Mouse (Mus musculus): Measurements from ENCODE around the gene Clec2l.

The Clec2l gene

DNA sequence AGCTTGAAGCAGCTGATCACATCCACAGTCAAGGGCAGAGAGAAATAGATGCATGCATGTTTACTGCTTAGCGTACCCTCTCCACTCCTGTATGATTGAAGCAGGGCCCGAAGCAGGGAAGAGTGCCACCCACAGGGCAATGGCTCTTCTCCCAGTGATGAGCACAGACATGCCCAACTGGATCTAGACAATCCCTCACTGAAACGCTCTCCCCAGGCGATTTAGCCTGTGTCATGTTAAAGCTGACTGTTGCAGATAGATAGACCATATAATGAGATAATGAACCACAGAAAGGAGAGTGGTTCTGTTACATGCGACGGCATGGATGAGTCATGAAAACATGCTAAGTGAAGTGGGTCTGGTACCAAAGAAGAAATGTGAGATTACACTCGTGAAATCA lies 8.4 kb downstream of the Clec2l start:
- no peak for DNase-seq

DNA sequence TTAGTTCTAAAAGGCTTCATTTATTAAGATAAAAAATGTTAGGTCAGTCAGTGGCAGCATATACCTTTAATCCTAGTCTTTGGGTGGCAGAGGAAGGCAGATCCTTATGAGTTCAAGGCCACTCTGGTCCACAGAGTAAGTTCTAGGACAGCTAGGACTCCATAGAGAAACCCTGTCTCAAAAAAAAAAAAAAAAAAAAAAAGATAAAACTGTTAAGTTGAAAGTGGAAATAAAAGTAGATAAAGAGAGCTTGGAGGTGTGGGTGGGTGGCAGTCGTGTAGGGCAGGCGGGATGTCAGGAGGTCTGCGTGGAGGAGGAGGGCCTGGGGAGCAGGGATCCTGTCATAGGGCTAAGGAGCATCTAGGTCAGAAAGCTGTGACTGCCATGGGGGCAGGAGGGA lies 9.1 kb downstream of the Clec2l start:
- no peak for DNase-seq

DNA sequence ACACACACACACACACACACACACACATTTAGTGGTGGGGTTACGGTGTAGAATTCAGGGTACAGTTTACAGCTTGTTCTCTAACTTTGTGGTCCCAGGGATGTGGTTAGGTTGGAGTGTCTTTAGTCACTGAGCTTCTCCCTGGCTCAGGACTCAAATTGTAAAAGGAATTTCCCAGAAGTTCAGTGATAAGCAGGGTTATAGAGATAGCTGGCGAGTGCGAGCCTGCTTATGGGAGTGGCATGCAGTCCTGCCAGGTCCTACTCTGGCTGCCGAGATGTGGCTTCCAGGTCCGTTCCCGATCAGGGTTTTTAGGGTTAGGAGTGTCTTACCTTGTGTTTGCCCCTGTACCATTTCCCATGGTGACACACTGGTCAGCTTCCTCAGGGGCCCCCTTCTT lies 13.3 kb downstream of the Clec2l start:
- DNase-seq: no peak

DNA sequence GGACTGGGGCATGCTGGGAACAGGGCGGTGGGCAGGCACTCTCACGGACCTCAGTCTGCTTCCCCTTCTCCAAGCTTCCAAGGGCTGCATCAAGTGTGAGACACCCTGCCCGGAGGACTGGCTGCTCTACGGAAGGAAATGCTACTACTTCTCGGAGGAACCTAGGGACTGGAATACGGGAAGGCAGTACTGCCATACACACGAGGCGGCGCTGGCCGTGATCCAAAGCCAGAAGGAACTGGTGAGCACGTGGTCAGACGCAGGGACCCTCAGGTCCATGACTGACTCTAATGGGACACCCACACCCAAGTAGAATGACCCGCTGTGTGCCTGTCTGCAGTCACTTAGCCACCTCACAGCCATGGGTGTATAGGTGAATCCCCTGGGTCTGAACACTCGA lies 13.9 kb downstream of the Clec2l start:
- no peak for DNase-seq

DNA sequence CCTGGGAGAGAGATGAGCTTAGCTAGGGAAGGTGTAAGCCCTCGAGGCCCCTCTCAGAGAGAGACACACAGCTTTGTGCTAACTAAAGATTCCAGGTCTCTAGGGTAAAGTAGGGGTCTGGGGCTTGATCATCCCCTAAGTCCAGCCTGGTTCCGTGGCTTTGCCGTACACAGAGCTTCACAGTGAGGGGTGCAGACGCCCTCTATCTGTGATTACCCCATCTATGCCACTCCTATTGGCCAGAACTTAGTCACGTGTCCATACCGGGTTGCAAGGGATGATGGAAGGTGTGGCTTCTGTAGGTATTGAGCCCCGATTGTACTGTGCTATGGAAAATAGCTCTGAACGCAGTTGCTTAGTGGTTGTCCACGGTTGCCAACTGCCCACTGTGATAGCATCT lies 14.8 kb downstream of the Clec2l start:
- DNase-seq: no peak

DNA sequence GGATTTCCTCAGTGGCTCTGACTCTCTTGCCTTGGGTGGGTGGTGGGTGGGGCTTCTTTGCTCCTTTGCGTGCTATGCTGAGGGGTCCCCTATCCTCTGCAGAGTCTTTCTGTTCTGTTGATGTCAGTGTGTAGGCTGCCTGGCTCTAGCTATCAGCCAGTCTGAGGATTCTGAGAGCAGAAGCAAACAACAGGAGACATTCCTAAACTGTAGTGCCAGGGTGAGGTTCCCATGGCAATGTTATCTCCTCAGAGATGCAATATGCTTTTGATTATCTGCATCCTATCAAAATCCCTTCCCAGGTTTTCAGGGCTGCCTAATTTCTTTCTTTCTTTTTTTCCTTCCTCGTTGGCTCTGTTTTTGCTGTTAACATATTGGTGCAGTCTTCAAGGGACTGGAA lies 19.7 kb downstream of the Clec2l start:
- DNase-seq: no peak

DNA sequence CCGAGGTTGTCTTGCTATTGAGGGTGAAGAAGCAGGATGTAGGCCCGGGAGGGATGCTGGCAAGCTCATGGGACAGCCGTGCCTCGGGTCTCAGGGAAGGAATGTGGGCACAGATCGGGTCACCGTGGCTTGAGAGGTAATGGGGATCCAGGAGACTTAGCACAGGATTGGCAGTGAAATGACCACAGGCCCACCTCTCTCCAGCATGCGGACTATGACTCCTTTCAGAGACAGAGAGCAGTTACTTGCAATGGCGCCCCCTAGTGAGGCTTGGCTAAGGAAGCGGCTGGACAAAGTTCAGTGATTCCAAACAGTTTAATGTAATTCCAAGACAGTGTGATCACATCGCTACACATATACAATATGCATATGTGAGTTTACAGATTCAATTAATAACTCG lies 24.3 kb downstream of the Clec2l start:
- peak in 1 of 2 experiments; percentile 71 for DNase-seq

DNA sequence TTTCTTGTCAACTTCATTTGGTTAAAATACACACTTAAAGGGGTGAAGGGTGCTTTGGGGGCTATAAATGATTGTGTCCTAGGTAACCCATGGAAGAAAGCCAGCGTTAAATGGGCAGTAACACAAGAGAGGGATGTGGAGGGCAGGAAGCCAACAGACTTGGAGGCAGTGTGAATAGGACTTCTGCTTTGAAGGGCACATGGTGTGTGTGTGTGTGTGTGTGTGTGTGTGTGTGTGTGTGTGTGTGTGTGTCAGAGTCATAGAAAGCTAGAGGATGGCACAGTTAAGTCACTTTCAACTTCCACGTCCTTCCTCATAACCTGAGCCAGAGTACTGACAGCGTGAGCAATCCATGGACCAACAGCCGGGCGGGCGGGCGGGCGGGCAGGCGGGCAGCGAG lies 26.0 kb downstream of the Clec2l start:
- DNase-seq: no peak

DNA sequence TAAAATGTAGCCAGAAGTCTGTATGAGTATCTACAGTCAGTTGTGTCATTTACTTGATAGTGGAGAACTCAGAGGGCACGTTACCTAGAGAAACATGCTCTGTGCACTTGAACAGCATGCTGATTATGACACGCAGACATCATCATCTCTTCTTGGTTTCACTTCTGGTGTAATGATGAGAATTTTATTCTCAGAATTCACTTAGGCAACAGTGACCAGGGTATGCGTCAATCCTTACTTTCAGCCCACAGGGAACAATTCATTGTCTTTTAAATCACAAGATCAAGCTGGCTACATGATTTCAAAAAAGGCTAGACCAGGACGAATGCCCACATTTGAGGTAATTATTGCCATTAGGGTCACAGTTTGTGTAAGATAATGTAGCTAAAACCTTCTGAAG lies 27.7 kb downstream of the Clec2l start:
- no peak for DNase-seq

DNA sequence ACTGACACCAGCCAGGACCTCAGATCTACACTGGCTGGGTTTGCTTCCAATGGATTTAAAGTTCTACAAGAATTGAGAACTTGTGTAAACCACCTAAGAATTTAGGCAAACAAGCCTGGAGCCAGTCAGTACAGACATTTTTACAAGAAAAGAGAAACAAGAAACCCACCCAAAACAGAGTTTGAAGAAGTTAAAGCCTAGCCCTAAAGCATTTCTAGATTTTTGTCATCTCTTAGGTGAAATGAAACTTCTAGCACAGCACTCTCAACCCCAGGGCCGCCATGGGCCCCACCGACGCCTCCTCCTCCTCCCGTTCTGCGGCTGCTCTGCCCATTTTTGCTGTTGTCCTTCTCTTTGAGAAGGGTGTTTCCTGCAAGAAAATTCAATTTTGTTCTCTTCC lies 28.2 kb downstream of the Clec2l start:
- no peak for DNase-seq

DNA sequence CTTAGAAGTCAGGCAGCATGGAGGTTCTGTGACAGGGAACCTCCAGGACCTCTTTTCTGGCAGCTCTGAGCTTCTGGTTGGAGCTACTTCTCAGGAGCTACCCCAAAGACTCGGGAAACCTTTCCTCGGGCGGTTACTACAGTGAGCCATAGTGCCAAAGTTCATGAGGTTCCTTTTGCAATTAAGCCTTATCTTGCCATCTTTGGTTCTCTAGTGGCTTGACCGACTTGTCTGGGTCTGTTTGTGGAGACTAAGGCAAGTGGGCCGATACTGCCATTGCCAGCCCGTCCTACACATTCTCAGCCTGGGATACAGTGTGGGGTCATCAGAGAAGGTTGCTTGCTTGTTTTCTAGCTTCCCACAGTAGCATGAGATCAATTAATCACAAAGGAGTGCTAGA lies 29.7 kb downstream of the Clec2l start:
- no peak for DNase-seq

DNA sequence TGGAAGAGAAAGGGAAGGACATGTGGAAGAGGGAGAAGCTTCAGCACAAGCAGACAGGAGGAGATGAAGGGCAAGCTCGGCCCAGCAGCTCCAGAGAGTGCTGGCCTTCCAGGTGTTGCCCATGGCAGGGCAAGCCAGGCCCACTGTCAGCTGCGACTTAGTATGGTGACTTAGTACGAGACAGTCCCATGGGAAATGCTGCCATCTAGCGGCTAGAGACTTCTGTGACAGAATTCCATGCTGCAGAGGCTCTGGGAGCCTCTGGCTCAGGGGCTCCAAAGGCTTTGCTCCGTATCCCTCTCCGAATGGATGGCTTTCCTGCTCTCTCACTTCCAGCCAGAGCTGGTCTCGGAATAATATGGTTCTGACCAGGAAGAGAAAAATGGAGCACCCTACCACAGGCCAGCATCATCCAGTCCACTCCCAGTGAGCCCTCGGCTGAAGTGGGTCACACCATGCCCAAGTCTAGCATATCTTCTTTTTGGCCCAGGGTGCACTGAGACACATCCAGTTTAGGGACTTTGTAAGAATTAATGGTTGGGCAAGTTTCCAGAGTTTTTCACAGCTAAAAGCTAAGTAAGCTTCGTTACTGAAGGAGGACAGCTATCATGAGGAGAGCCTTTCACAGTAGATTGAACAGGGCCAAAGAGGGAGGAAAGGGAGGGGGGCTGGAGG lies 32.6 kb downstream of the Clec2l start:
- peak; percentile 81 to 93 for DNase-seq

DNA sequence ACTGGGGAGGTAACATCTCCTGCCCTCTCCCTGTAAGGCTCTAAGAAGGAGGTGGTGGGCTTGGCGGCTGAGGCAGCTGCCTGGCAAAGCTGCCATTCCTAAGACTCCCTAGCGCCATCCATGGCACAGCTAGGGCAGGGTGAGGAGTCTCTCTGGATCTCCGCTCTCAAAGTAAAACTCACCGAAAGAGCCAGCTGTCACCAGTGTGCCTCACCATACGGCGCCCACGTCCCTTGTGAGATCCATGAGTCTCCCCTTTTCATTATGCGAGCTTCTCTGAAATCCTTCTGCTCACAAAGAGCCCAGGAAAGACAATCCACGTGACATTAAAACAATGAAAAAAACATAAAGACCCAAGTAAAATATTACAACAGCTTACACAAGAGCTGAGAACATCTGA lies 33.7 kb downstream of the Clec2l start:
- DNase-seq: no peak

DNA sequence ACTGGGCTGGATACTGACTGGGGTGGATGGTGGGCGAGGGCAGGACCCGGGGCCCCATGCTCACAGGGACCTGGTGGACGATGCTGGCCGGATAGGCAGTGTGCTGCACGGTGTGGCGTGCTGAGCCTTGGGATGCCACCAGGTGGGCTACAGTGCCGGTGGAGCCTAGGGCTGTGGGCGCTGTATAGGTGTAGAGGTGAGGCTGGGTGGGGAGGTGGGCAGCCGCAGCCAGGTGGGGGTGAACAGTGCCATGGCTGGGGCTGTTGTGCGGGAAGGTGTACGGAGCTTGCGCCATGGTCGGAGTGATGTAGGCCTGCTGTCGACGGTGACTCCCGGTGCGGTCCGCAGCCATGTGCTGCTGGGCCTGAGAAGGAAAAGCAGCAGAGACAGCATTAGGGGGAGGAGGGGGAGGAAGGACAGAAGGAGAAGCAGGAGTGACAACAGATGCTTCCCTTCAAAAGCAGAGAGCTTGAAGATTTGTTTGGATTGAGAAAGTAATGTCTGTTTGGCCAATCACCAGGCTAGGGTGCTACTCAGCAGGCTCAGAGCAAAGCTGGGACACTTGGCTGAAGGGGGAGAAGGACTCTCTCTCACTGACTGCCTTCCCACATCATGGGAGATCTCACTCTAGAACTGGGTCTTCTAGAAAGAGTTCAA lies 35.5 kb downstream of the Clec2l start:
- DNase-seq: no peak

DNA sequence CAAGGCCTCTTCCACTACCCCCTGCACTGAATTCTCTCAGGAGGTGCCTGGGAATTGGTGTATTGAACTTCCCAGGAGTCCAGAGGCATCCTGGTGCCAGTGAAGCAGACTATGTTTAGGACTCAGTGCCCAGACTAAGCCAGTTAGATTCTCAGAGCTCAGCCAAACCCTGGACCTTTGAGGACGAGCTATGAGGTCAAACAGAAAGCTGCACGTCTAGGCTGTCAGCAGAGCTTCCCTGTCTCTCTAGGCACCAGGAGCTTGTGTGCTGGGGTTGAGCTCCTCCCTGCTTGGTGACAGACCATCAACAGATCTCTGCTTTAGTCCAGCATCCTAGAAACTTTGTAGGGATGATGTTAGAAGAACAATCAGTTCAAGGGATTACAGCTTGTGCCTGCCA lies 38.6 kb downstream of the Clec2l start:
- DNase-seq: no peak

DNA sequence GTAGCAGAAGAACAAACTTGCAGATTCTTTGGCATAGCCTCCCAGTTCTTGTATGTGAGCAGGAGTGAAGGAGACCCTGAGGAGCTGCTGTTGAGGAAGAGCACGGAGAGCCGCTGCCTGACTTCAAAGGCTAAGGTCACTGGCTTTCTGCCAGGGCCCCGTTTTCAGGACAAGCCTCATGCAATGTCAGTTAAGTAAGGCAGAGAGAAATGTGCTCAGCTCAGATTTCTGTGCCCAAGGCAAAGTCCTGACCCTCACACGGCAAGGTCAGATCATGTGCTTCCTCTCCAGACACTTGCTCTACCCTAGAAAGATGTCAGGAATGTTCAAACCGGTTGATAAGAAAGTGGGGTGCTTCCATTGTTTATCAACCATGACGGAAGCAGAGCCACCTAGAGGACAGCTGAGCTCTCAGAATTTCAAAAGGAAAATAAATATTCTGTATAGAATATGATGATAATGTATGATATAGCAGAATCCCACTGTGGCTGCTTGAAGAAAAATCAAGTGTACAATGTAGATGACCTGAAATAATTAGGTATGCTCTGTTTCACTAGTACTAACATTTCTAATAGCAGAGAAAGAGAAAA lies 40.0 kb downstream of the Clec2l start:
- peak; percentile 42 to 67 for DNase-seq

DNA sequence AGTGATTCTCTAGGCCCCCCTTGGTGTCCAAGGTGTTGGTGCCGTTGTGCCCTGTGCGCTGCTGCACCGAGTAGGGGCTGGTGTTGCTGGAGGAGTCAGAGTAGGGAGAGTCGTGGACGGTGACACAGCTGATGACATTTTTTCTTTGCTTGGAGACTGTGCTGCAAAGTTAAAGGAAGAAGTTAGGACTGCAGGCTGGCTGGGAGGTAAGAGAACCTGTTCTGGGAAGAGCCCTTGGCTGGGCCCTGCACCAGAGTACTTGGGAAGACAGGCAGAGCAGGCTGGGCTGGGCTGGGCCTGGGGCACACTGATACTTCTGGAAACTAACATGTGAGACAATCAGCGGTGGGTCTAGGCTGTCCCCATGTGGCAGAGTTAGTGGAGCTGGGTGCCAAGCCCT lies 40.7 kb downstream of the Clec2l start:
- no peak for DNase-seq

DNA sequence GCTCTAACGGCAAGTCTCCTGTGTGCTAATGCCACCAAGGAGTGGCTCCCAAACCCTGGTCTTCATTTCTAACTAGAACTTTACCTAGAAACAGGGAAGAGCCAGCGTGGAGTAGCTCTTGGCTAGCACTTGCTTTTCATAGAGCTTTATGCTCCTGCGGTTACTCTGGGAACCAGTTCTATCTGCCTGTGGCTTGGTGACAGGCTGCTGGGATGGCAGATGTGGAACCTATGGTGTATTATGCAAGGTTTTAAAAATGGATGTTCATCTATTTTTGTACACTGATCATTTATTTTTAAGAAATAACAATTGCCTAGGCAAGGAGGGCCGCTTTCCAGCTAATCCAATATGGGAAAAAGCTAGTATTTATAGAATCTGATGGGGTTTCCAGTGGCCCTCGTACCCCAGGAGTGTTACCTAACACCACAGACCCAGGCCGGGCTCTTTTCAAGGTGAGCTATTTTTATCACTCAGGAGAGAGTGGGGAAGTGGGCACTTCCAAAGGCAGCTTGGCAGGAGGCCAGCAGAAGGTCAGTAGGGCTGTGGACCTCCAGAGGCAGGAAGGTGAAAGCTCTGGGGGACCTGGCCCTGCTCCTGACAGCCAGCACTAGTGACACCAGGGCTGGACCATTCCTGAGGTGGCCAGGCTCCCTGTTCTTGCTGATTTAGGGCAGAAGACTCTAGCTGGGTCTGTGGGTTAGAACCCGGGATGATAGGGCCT lies 41.6 kb downstream of the Clec2l start:
- DNase-seq: peak; percentile 42 to 69

DNA sequence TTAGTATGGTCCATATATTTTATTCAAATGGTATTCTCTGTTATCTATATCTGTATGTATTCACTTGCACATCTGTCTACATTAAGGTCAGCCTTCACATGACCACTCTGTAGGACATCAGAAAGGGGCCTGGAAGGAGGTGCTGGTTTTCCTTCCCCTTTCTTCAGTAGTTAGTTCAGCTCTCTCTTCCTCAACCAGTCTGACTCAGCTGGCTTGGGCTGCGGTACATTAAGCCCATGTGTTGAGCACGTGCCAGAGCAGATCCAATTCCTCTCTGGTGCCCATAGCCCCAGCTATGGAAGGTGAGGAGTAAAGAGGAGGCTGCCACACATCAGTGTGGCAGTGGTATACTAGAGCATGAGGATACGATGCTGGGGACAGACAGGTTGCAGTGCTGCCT lies 47.6 kb downstream of the Clec2l start:
- no peak for DNase-seq

DNA sequence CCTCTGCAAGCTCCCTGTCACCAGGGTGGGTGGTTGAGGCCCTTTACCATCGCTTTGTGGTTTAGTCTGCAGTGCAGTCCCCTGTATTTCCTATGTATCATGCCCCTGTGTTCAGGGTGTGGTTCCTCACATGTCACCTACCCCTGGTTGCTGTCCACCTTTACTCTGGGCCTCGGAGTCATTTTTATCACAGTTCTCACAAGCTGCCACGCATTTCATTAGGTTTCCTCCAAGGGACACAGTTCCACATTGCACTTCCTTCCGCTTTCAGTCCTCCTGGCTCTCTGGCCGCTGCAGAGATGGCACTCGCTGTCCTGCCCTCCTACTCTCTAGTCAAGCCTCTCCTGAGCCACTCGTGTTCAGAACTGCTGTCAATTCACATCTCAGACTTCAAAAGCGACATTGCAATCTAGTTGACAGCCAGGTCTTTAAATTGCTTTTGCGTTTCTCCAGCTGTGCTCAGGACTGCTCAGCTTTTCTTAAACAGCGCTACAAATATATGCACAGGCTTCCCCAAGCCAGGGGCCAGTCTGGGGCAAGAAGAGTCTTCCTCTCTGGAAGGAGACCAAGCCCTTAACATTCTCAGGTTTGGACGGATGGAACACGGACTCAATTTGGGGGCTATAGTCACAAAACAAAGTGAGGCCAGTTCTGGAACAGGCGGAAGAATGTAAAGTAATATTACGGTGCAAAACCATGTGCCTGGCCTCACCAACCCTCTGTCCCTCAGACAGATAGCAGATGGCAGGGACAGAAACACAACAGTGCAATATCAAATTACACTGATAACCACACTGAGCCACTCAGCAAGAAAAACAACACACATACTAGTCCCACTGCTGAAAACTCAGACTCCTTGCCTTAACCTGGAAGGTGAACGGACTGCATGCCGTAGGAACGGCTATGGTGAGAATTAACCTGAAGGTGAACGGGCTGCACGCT lies 51.4 kb downstream of the Clec2l start:
- no peak for DNase-seq

DNA sequence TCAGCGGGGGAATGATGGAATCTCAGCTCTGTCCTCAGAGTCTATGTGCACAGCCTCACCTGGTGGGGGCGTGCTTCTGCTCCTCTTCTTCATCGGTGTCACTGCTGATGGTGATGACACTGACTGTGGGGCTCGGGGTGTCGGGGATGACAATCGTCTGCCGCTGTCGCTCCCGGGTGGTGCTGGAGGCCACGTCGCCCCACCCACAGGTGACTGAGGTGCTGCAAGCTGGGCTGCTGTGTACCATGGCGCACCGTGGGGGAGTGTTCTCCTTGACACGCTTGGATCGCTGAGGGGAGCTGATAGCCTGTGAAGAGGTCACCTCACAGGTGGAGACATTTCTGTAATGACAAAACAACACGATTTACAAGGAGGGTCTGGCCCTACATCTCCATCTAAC lies 53.0 kb downstream of the Clec2l start:
- DNase-seq: no peak

DNA sequence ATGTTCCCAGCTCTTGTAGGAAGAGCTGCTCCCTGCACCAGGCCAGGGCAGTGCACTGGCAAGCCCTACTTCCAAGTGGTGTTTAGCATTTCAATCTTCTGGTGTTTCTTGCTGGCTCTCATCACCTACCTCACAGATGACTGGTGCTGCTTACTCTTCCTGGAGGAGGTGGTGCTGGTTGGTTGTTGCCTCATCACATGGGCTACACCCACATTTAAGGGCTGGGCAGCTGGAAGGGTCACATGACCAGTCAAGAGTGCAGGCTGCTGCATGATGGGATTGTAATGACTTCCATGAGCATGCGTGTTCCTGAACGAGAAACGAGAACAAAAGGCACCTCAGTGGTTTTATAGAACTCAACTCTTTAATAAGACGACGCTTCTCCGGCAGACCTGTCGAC lies 55.8 kb downstream of the Clec2l start:
- DNase-seq: no peak

DNA sequence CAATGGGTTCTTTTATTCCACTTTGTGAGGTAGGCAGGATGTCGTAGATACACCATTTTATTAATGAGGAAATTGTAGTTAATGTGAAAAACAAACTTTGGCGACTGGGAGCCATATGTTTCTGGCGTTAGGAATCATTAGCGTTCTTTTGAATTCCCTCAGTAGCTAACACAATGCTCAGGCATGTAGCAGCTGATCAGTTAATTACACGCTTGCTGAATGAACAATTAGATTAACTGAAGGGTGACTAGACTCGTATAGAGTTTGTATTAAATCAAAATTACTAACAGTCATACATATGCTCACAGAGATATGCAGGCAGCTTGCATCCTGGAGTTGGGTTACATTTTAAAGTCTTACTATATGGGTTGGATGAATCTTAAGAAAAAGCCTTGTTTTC lies 56.4 kb downstream of the Clec2l start:
- no peak for DNase-seq
